Mouse (Mus musculus): Measurements from ENCODE around the gene Lce1h.

Gene Lce1h

DNA sequence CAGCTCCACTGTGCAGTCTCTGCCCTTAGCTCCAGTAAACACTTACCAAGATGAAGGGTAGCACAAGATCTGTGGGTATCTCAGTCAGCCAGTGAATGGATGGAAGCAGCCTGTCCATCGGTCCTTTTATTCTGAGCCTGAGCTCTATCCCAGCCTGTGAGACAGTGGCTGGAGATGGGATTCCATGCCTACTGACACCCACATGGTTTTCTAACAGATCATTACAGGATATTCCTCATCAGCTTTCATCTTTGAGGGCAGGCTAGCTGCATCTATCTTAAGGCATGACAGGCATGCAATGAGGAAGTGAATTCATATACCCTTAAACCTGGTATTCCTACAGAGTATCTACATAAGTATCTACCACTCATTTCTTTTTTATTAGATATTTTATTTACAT lies at the start of gene Lce1h:
TSS of gene Lce1h (minus strand) at position 101 of the 400 bp plus-strand sequence.
- no peak for DNase-seq (ENCODE audit: extremely low read depth, insufficient read length, low spot score)

DNA sequence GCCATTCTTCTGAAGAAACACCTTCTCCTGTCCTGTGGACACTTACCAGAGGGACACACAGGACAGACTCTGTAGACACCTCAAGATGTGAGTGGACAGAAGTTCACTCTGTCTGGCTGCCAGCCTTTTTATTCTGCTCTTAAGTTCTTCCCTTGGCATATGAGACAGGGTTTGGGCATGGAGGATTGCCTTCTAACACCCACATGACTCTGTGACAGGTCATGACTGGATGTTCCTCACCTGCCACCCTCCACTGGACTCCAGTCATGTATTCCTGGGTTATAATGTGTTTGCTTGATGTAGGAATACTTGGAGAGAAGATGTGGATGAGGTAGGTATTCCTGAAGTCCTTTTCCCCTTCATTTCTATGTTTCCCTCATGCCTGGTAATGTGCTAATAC lies 42.9 kb upstream of the Lce1h start, which contains the start of gene Lce1k:
TSS of gene Lce1k (minus strand) at position 101 of the 400 bp plus-strand sequence.
- no peak for DNase-seq (ENCODE audit: extremely low read depth, insufficient read length, low spot score)

DNA sequence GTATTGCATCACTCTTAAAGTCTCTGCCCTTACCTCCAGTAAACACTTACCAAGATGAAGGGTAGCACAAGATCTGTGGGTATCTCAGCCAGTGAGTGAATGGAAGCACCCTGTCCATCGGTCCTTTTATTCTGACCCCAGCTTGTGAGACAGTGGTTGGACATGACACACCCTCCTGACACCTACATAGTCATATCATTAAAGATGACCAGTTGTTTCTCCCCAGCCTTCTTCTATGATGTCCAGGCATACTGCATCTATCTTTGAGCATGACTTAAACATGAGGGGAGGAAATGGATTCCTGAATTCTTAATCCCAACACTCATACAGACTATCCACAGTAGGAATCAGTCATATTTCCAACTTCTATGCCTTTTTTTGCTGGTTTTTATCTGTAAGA lies 25.5 kb upstream of the Lce1h start, which contains the start of gene Lce1j:
TSS of gene Lce1j (minus strand) at position 101 of the 400 bp plus-strand sequence.
- no peak for DNase-seq (ENCODE audit: extremely low read depth, insufficient read length, low spot score)

DNA sequence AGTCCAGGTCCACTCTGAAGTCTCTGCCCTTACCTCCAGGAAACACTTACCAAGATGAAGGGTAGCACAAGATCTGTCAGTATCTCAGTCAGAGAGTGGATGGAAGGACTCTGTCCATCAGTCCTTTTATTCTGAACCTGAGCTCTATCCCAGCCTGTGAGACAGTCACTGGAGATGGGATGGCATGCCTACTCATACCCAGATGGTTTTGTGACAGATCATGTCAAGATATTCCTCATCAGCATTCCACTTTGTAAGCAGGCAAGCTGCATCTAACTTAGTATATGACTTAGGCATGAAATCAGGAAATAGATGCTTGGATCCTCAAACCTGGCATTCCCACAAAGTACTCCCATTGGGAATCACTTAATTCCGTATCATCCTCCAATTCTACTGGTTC lies 13.9 kb upstream of the Lce1h start, which contains the start of gene Lce1i:
TSS of gene Lce1i (minus strand) at position 101 of the 400 bp plus-strand sequence.
- DNase-seq (ENCODE audit: extremely low read depth, insufficient read length, low spot score) = no peak

DNA sequence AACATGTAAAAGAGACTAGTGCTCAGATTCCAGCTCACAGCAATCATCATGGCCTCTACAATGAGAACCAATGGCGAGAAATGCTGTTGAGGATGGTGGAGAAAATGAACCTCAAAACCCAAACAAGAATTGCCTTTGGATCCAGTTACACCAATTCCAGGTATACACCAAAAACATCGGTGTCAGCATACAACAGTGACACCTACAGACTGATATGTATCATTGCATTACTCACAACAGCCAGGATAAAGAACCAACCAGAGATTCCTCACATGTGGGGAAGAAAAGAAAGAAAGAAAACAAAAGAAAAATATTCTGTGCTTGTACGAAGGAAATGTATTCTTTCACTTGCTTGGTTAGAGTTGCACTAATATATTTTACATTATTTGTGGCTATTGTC lies 6.7 kb upstream of the Lce1h start:
- DNase-seq (ENCODE audit: extremely low read depth, insufficient read length, low spot score) = peak; percentile 26

DNA sequence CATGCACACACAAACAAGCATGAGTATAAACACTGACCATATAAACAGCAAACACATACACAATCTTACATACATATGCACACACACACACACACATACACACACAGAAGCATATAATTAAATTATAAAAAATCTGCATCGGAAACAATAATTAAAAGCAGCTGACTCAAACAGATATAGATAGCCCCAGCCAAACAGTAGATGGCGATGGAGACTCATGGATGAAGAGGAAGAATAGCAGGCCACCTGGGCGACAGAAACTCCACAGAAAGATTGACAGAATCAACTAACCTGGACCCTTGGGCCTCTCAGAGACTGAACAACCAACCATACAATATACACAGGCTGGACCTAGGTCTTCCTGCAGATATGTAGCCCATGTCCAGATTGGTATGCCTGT lies 11.7 kb downstream of the Lce1h start:
- DNase-seq (ENCODE audit: extremely low read depth, insufficient read length, low spot score) = no peak

DNA sequence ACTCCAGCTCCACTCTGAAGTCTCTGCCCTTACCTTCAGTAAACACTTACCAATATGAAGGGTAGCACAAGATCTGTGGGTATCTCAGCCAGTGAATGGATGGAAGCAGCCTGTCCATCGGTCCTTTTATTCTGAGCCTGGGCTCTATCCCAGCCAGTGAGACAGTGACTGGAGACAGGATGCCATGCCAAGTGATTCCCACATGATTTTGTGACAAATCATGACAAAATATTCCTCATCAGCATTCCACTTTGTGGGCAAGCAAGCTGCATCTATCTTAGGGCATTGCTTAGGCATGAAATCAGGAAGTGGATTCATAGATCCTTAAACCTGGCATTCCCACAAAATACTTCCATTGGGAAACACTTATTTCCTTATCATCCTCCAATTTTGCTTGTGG lies 12.6 kb downstream of the Lce1h start, which contains the start of gene Lce1g:
TSS of gene Lce1g (minus strand) at position 101 of the 400 bp plus-strand sequence.
- peak; percentile 46 for DNase-seq (ENCODE audit: extremely low read depth, insufficient read length, low spot score)

DNA sequence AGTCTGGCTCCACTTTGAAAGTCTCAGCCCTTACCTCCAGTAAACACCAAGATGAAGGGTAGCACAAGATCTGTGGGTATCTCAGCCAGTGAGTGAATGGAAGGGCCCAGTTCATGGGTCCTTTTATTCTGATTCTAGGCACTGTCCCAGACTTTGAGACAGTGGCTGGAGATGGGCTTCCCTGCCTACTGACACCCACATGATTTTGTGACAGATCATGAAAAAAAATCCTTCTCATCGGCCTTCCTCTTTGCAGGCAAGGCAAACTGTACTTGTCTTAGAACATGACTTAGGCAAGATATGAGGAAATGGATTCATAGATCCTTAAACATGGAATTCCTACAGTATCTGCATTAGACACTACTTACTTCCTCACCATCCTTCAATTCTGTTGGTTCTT lies 25.9 kb downstream of the Lce1h start, which contains the start of gene Gm38119:
TSS of gene Gm38119 (minus strand) at position 101 of the 400 bp plus-strand sequence.
- no peak for DNase-seq (ENCODE audit: extremely low read depth, insufficient read length, low spot score)

DNA sequence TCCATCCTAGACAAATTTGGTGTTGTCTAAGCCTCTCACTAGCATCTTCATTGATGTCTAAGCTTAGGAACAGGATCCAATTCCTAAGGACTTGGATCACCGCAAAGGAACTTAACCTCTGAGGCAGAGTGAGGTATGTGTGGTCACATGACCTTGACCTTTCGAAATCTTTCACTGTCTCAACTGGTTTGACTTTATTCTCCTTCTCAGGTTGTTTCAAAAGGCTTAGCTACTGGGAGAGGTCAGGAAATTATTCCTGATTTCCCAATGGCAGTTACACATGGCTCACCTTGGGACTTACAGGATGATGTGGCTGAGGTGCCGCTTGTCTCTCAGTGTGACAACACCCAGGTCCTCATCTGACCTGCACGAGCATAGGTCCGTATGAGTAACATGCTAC lies 42.2 kb downstream of the Lce1h start:
- peak; percentile 57 for DNase-seq (ENCODE audit: extremely low read depth, insufficient read length, low spot score)

DNA sequence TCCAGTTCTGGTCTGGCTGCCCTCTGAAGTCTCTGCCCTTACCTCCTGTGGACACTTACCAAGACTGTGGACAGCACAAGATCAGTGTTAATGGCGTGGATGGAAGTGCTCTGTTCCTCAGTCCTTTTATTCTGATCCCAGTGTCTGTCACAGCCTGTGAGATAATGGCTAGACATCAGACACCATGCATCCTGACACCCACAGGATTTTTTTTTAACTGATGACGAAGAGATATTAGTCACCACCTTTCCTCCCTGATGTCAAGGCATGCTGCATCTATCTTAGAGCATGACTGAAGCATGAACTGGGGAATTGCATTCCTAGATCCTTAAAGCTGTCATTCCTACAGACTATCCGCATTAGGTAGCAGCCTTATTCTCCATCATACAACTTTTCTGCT lies 44.6 kb downstream of the Lce1h start, which contains the start of gene Lce1f:
TSS of gene Lce1f (minus strand) at position 101 of the 400 bp plus-strand sequence.
- no peak for DNase-seq (ENCODE audit: extremely low read depth, insufficient read length, low spot score)

DNA sequence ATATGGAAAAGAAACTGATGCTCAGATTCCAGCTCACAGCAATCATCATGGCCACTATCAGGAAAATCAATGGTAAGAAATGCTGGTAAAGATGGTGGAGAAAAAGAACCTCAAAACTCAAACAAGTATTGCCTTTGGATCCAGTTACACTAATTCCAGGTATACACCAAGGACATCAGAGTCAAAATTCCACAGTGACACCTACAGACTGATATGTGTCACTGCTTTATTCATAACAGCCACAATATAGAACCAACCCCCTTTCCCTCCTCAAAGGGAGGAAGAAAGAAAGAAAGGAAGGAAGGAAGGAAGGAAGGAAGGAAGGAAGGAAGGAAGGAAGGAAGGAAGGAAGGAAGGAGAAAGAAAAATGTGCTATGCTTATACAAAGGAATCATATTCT lies 49.7 kb downstream of the Lce1h start:
- no peak for DNase-seq (ENCODE audit: extremely low read depth, insufficient read length, low spot score)
